Mouse (Mus musculus) right cerebral cortex, postnatal 4 days (tissue): ENCODE measurements around the gene Klf1.
"Not testable (repeated sequence)": the region's sequence is repeated elsewhere in the genome, so short reads cannot be mapped to it uniquely, and the experiment has no call there.

ENCODE experiments used
- DNase-seq: peaks from one replicate; pipeline ENCODE4 v3.0.0-alpha.2; 2022

The Klf1 gene

GRCm38 (mm10) chr8:84907979-84908378 is 6.3 kb downstream of the Klf1 start:
- not testable (repeated sequence) for DNase-seq

GRCm38 (mm10) chr8:84908421-84909161 is 6.9 kb downstream of the Klf1 start, which contains the start of gene Dnase2a:
TSS of gene Dnase2a (plus strand) at chr8:84908560.
- DNase-seq = peak; percentile 71

GRCm38 (mm10) chr8:84909162-84909767 is 7.5 kb downstream of the Klf1 start:
- no peak for DNase-seq

- no peak for DNase-seq
These were observed 8.2 kb downstream of the Klf1 start for GRCm38 (mm10) chr8:84909949-84910348.

- DNase-seq = no peak
These were observed 8.8 kb downstream of the Klf1 start for GRCm38 (mm10) chr8:84910551-84910950.

- no peak for DNase-seq
These were observed 10.1 kb downstream of the Klf1 start for GRCm38 (mm10) chr8:84911854-84912253.

GRCm38 (mm10) chr8:84912391-84912790 is 10.7 kb downstream of the Klf1 start:
- DNase-seq = no peak

- no peak for DNase-seq
These were observed 11.3 kb downstream of the Klf1 start for GRCm38 (mm10) chr8:84912895-84913501.

- DNase-seq = no peak
These were observed 11.8 kb downstream of the Klf1 start for GRCm38 (mm10) chr8:84913502-84913900.

GRCm38 (mm10) chr8:84913960-84914359 is 12.2 kb downstream of the Klf1 start:
- no peak for DNase-seq

GRCm38 (mm10) chr8:84915269-84915668 is 13.5 kb downstream of the Klf1 start:
- no peak for DNase-seq

GRCm38 (mm10) chr8:84917781-84918180 is 16.1 kb downstream of the Klf1 start:
- no peak for DNase-seq

- no peak for DNase-seq
These were observed 16.9 kb downstream of the Klf1 start for GRCm38 (mm10) chr8:84918646-84919045.

- DNase-seq = no peak
These were observed 19.9 kb downstream of the Klf1 start for GRCm38 (mm10) chr8:84921596-84921995.

GRCm38 (mm10) chr8:84925557-84925956 is 23.8 kb downstream of the Klf1 start:
- no peak for DNase-seq

GRCm38 (mm10) chr8:84927513-84927912 is 25.8 kb downstream of the Klf1 start:
- no peak for DNase-seq

GRCm38 (mm10) chr8:84928456-84929306 is 27.0 kb downstream of the Klf1 start:
- DNase-seq = peak; percentile 81

- DNase-seq = no peak
These were observed 28.9 kb downstream of the Klf1 start for GRCm38 (mm10) chr8:84930582-84930981.

GRCm38 (mm10) chr8:84933767-84934559 is 32.2 kb downstream of the Klf1 start:
- DNase-seq = no peak

- no peak for DNase-seq
These were observed 33.1 kb downstream of the Klf1 start for GRCm38 (mm10) chr8:84934860-84935259.

- DNase-seq = no peak
These were observed 33.8 kb downstream of the Klf1 start for GRCm38 (mm10) chr8:84935489-84935888.
